Mouse (Mus musculus) G1E (cell line): ENCODE measurements around the gene Lima1.

Experiments
- CTCF ChIP-seq: IDR thresholded peaks from 2 replicates; pipeline ENCODE4 v1.5.1; 2012; ENCODE audit warnings: low read depth, low read length, inconsistent platforms, mixed read lengths
- TAL1 ChIP-seq: conservative IDR thresholded peaks from 2 replicates; pipeline ENCODE4 v1.6.1; 2012; ENCODE audit warnings: low read depth, low read length, inconsistent platforms, mixed read lengths

GRCm38 (mm10) chr15:99863358-99863757 is 11.9 kb downstream of the Lima1 start:
- no peak for TF ChIP-seq CTCF
- TF ChIP-seq TAL1: no peak
